Mouse (Mus musculus) fibroblast of lung, adult 2 months (primary cell): ENCODE data around the gene Ilkap.

ENCODE experiments used
- DNase-seq: peaks from one replicate; pipeline ENCODE4 v3.0.0-alpha.2; 2011; ENCODE audit warnings: low read depth

The Ilkap gene

GRCm38 (mm10) chr1:91398260-91399062 is at the start of gene Ilkap:
Gene Ilkap, minus strand, starts transcription at chr1:91398815.
- DNase-seq: peak; percentile 59

GRCm38 (mm10) chr1:91446511-91446910 is 47.9 kb upstream of the Ilkap start:
- DNase-seq: no peak

GRCm38 (mm10) chr1:91446060-91446459 is 47.4 kb upstream of the Ilkap start:
- peak; percentile 83 for DNase-seq

- DNase-seq: no peak
Observed at GRCm38 (mm10) chr1:91444841-91445830, 46.5 kb upstream of the Ilkap start.

GRCm38 (mm10) chr1:91442350-91442990 is 43.9 kb upstream of the Ilkap start:
- no peak for DNase-seq

GRCm38 (mm10) chr1:91441855-91442254 is 43.2 kb upstream of the Ilkap start:
- no peak for DNase-seq

- no peak for DNase-seq
Observed at GRCm38 (mm10) chr1:91439776-91440175, 41.2 kb upstream of the Ilkap start.

- DNase-seq: no peak
Observed at GRCm38 (mm10) chr1:91437573-91437972, 39.0 kb upstream of the Ilkap start.

- no peak for DNase-seq
Observed at GRCm38 (mm10) chr1:91437083-91437400, 38.4 kb upstream of the Ilkap start.

GRCm38 (mm10) chr1:91436380-91437082 is 37.9 kb upstream of the Ilkap start:
- no peak for DNase-seq

GRCm38 (mm10) chr1:91435606-91436130 is 37.1 kb upstream of the Ilkap start:
- no peak for DNase-seq

GRCm38 (mm10) chr1:91434905-91435304 is 36.3 kb upstream of the Ilkap start:
- no peak for DNase-seq

- DNase-seq: no peak
Observed at GRCm38 (mm10) chr1:91430761-91431160, 32.1 kb upstream of the Ilkap start.

GRCm38 (mm10) chr1:91429212-91429611 is 30.6 kb upstream of the Ilkap start:
- no peak for DNase-seq

GRCm38 (mm10) chr1:91428614-91429013 is 30.0 kb upstream of the Ilkap start:
- peak; percentile 63 for DNase-seq

GRCm38 (mm10) chr1:91426397-91426796 is 27.8 kb upstream of the Ilkap start:
- no peak for DNase-seq

GRCm38 (mm10) chr1:91420601-91421065 is 22.0 kb upstream of the Ilkap start:
- DNase-seq: no peak

- DNase-seq: no peak
Observed at GRCm38 (mm10) chr1:91419862-91420600, 21.4 kb upstream of the Ilkap start.

- DNase-seq: no peak
Observed at GRCm38 (mm10) chr1:91417991-91418390, 19.4 kb upstream of the Ilkap start.

- no peak for DNase-seq
Observed at GRCm38 (mm10) chr1:91415311-91415710, 16.7 kb upstream of the Ilkap start.

GRCm38 (mm10) chr1:91414903-91415302 is 16.3 kb upstream of the Ilkap start:
- DNase-seq: no peak
